Mouse (Mus musculus): ENCODE data around the gene Vmn1r176. TPM values are rescaled to one million over a fixed set of nuclear protein-coding genes. Genes with fewer than 3 reads are reported as not detected.
"Not testable (repeated sequence)": the region's sequence is repeated elsewhere in the genome, so short reads cannot be mapped to it uniquely, and the experiment has no call there.

Gene Vmn1r176
- not detected in 2 replicates for polyA plus RNA-seq (2012; rRNA removed)

GRCm38 (mm10) chr7:23837272-23837671, at the start of gene Vmn1r176:
Gene Vmn1r176 (minus strand): TSS chr7:23837372.
- H3K27me3 ChIP-seq (ENCODE audit: control insufficient read depth, insufficient read depth, low read length); H3K36me3 ChIP-seq (ENCODE audit: control insufficient read depth, insufficient read depth, low read length); H3K4me3 ChIP-seq (ENCODE audit: control insufficient read depth, low read depth, low read length); H3K27ac ChIP-seq (ENCODE audit: control insufficient read depth, insufficient read depth, low read depth, low read length); H3K4me1 ChIP-seq (ENCODE audit: control insufficient read depth, insufficient read depth, low read length): not testable (repeated sequence)

- not testable (repeated sequence) for H3K36me3 ChIP-seq (ENCODE audit: control insufficient read depth, insufficient read depth, low read length); H3K27ac ChIP-seq (ENCODE audit: control insufficient read depth, insufficient read depth, low read depth, low read length); H3K27me3 ChIP-seq (ENCODE audit: control insufficient read depth, insufficient read depth, low read length); H3K4me3 ChIP-seq (ENCODE audit: control insufficient read depth, low read depth, low read length); H3K4me1 ChIP-seq (ENCODE audit: control insufficient read depth, insufficient read depth, low read length)
Observed at GRCm38 (mm10) chr7:23876918-23877317, 39.7 kb upstream of the Vmn1r176 start.

GRCm38 (mm10) chr7:23866349-23866748, 29.2 kb upstream of the Vmn1r176 start, which contains the start of gene Vmn1r177:
Gene Vmn1r177 (minus strand): TSS chr7:23866449.
- not testable (repeated sequence) for H3K27me3 ChIP-seq (ENCODE audit: control insufficient read depth, insufficient read depth, low read length); H3K4me1 ChIP-seq (ENCODE audit: control insufficient read depth, insufficient read depth, low read length); H3K4me3 ChIP-seq (ENCODE audit: control insufficient read depth, low read depth, low read length); H3K27ac ChIP-seq (ENCODE audit: control insufficient read depth, insufficient read depth, low read depth, low read length); H3K36me3 ChIP-seq (ENCODE audit: control insufficient read depth, insufficient read depth, low read length)

GRCm38 (mm10) chr7:23810543-23810942, 26.6 kb downstream of the Vmn1r176 start, which contains the start of gene Vmn1r175:
Gene Vmn1r175 (minus strand): TSS chr7:23810643.
- H3K36me3 ChIP-seq (ENCODE audit: control insufficient read depth, insufficient read depth, low read length); H3K27ac ChIP-seq (ENCODE audit: control insufficient read depth, insufficient read depth, low read depth, low read length); H3K27me3 ChIP-seq (ENCODE audit: control insufficient read depth, insufficient read depth, low read length); H3K4me3 ChIP-seq (ENCODE audit: control insufficient read depth, low read depth, low read length); H3K4me1 ChIP-seq (ENCODE audit: control insufficient read depth, insufficient read depth, low read length): not testable (repeated sequence)

- no peaks in the 10 kb centered on the region for H3K36me3 ChIP-seq (ENCODE audit: control insufficient read depth, insufficient read depth, low read length)
- H3K27me3 ChIP-seq (ENCODE audit: control insufficient read depth, insufficient read depth, low read length) = no peaks in the 10 kb centered on the region
- no peak overlapping the region for H3K4me3 ChIP-seq (ENCODE audit: control insufficient read depth, low read depth, low read length)
- TF ChIP-seq POLR2A (IDR thresholded peaks at IDR 0.05; ENCODE audit: control insufficient read depth, low read depth, low read length) (no peak), CTCF (IDR thresholded peaks at IDR 0.05; ENCODE audit: control insufficient read depth, insufficient read depth, insufficient replicate concordance, low read depth, low read length) (no peak)
- no peaks in the 10 kb centered on the region for H3K4me1 ChIP-seq (ENCODE audit: control insufficient read depth, insufficient read depth, low read length)
- H3K27ac ChIP-seq (ENCODE audit: control insufficient read depth, insufficient read depth, low read depth, low read length) = no peak overlapping the region
Observed at GRCm38 (mm10) chr7:23784526-23784925, 52.6 kb downstream of the Vmn1r176 start.

Other genes starting within 250 kb of the Vmn1r176 start
- gene Vmn1r170, start 231.2 kb downstream of the Vmn1r176 start, polyA plus RNA-seq (2012; rRNA removed) = not detected in 2 replicates
- gene Vmn1r171, start 206.7 kb downstream of the Vmn1r176 start, polyA plus RNA-seq (2012; rRNA removed) = not detected in 2 replicates
- gene Vmn1r172, start 179.1 kb downstream of the Vmn1r176 start, polyA plus RNA-seq (2012; rRNA removed) = not detected in 2 replicates
- not detected in 2 replicates for gene Vmn1r173, start 136.7 kb downstream of the Vmn1r176 start, polyA plus RNA-seq (2012; rRNA removed)
- not detected in 2 replicates for gene Vmn1r174, start 85.1 kb downstream of the Vmn1r176 start, polyA plus RNA-seq (2012; rRNA removed)
- 0.04 TPM in 1 of 2 replicates, not detected in the other for gene Vmn1r175, start 26.7 kb downstream of the Vmn1r176 start, polyA plus RNA-seq (2012; rRNA removed)
- gene Vmn1r177, start 29.1 kb upstream of the Vmn1r176 start, polyA plus RNA-seq (2012; rRNA removed) = not detected in 2 replicates
- gene Vmn1r178, start 54.6 kb upstream of the Vmn1r176 start, polyA plus RNA-seq (2012; rRNA removed) = not detected in 2 replicates
- not detected in 2 replicates for gene Vmn1r179, start 89.6 kb upstream of the Vmn1r176 start, polyA plus RNA-seq (2012; rRNA removed)
- not detected in 2 replicates for gene Vmn1r180, start 113.3 kb upstream of the Vmn1r176 start, polyA plus RNA-seq (2012; rRNA removed)
- gene Vmn1r181, start 137.2 kb upstream of the Vmn1r176 start, polyA plus RNA-seq (2012; rRNA removed) = 0.82 and 2.4 TPM in 2 replicates
- gene V1rd19, start 164.3 kb upstream of the Vmn1r176 start, polyA plus RNA-seq (2012; rRNA removed) = 0.07 TPM in 1 of 2 replicates, not detected in the other
- 0.01 and 0.04 TPM in 2 replicates for gene Vmn1r183, start 215.9 kb upstream of the Vmn1r176 start, polyA plus RNA-seq (2012; rRNA removed)
- 7.3 TPM in 2 replicates for gene Zfp180, start 244.6 kb upstream of the Vmn1r176 start, polyA plus RNA-seq (2012; rRNA removed)